Mouse (Mus musculus) layer of hippocampus, postnatal 10 days (tissue): Measurements from ENCODE around the gene Tekt2. TPM values are rescaled to one million over a fixed set of nuclear protein-coding genes. Genes with fewer than 3 reads are reported as not detected.

Experiments
- DNase-seq, 2 experiments: peaks; one replicate each; pipeline ENCODE4 v3.0.0; 2021; ENCODE audit warnings: low spot score in 2 of 2
- total RNA-seq, 2 experiments: library from RNA; stranded (reverse); gene quantifications; 2 replicates each; pipeline ENCODE4 v1.2.3; 2021

The Tekt2 gene
- total RNA-seq, 2 experiments from 2014 or later = 2.0 to 3.0 TPM

GRCm38 (mm10) chr4:126275681-126276131 is 49.8 kb downstream of the Tekt2 start:
- no peak for DNase-seq

- no peak for DNase-seq
Measured at GRCm38 (mm10) chr4:126275081-126275480, 50.4 kb downstream of the Tekt2 start.

DNA sequence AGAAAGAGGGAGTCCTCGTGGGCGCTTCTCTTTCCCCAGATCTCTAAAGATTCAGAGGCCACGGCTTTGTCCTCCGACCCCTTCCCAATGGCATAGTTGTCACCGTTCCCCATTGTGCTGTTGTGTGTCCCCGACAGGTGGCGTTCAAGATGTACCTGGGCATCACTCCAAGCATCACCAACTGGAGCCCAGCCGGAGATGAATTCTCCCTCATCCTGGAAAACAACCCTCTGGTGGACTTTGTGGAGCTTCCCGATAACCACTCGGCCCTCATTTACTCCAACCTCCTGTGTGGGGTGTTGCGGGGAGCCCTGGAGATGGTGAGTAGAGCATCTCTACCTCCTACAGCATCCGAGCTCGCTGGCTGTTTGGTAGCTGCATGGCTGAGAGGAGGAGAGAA is 51.7 kb downstream of the Tekt2 start:
- peak; percentile 59 to 68 for DNase-seq

Other genes with a start within 250 kb of the Tekt2 start
- 10 to 100 TPM; 15.6 TPM for gene Lsm10, start 229.1 kb downstream of the Tekt2 start, total RNA-seq
- 10 to 100 TPM; 19.7 to 20.7 TPM for gene Stk40, start 221.7 kb downstream of the Tekt2 start, total RNA-seq
- 10 to 100 TPM in 1 of 2 experiments, 1 to 10 TPM in 1; 6.7 to 10.4 TPM for gene Eva1b, start 177.9 kb downstream of the Tekt2 start, total RNA-seq
- gene Sh3d21, start 162.2 kb downstream of the Tekt2 start, total RNA-seq = 1 to 10 TPM; 1.0 to 1.1 TPM
- gene Thrap3, start 122.9 kb downstream of the Tekt2 start, total RNA-seq = 100 to 1,000 TPM; 141 to 144 TPM
- gene Map7d1, start 69.3 kb downstream of the Tekt2 start, total RNA-seq = 100 to 1,000 TPM; 204 to 206 TPM
- gene Trappc3, start 63.4 kb downstream of the Tekt2 start, total RNA-seq = 10 to 100 TPM; 94.9 to 95.2 TPM
- gene Col8a2, start 38.9 kb downstream of the Tekt2 start, total RNA-seq = 1 to 10 TPM; 1.6 to 3.6 TPM
- 10 to 100 TPM; 28.3 to 28.4 TPM for gene Adprhl2, start 4.0 kb downstream of the Tekt2 start, total RNA-seq
- 10 to 100 TPM; 29.0 to 36.1 TPM for gene Ago3, start 103.9 kb upstream of the Tekt2 start, total RNA-seq
- gene Ago1, start 142.9 kb upstream of the Tekt2 start, total RNA-seq = 10 to 100 TPM; 80.6 to 83.2 TPM
- 1 to 10 TPM; 6.9 to 8.4 TPM for gene Ago4, start 207.8 kb upstream of the Tekt2 start, total RNA-seq
- gene Clspn, start 231.2 kb upstream of the Tekt2 start, total RNA-seq = 1 to 10 TPM; 1.9 to 3.2 TPM